Mouse (Mus musculus) brown adipose tissue, adult 24 weeks (tissue): ENCODE results near the gene Sema5a. TPM values are rescaled to one million over a fixed set of nuclear protein-coding genes. Genes with fewer than 3 reads are reported as not detected.

Source experiments
- H3K27ac ChIP-seq: fragments of 200-500 bp; replicated peaks from 2 replicates; pipeline ENCODE4 v1.5.1; 2012; ENCODE audit warnings: low read depth, mild to moderate bottlenecking, low read length
- H3K4me1 ChIP-seq: fragments of 200-500 bp; 2 replicates; pipeline ENCODE4 v1.6.1; 2012; ENCODE audit warnings: low read length, mixed read lengths; ENCODE audit not compliant: control insufficient read depth, insufficient read depth, insufficient read length
- H3K4me3 ChIP-seq: fragments of 200-500 bp; 2 replicates; pipeline ENCODE4 v1.5.1; 2012; ENCODE audit warnings: low read depth, mild to moderate bottlenecking, low read length, moderate library complexity; ENCODE audit not compliant: insufficient read depth
- polyA plus RNA-seq: library from polyadenylated mRNA; stranded (reverse); fragments of >200 nt; gene quantifications from 2 replicates; pipeline ENCODE4 v1.2.4, GENCODE M21; 2012; ENCODE audit not compliant: missing spikeins, insufficient read depth, insufficient read length

The Sema5a gene
- polyA plus RNA-seq, 1 experiment = 1.7 TPM

DNA sequence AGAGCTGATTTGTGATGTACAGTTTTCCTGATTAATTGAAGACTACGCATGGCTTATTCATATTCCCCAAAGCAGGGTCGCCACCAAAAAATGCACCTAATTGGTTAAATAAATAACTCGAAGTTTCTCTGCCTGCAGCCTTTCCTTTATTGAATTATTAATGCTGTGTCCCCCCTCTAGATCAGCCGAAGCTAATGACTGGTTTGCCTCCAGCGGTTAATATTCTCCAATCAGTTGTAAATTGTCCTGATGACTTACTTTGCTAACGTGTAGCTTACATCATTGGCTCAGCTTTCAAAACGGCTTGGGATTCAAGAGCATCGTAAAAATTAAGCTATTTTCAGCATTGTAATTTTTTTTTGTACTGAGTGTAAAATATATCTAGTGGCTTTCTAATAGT, 66.7 kb downstream of the Sema5a start:
- no peak overlapping the region for H3K4me3 ChIP-seq
- H3K27ac ChIP-seq = no peak overlapping the region
- no peaks in the 10 kb centered on the region for H3K4me1 ChIP-seq

DNA sequence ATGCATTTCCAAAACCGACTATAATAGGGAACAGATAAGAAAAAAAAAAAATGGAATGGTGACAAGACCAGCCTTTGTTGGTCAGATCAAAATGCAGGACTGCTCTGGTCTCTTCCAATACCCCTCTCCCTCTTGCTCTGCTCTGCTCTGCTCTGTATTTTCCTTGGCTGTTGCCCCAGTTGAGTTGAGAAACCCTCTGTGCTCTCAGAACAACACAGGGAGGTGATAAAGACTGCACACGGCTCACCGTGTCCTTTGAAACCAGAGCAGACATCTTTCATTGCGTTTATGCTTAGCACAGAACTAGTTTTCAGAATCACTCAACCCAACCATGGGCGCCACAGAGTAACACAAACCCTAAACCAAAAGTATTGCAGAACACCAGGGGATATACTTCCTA, 72.5 kb downstream of the Sema5a start:
- H3K27ac ChIP-seq = no peak overlapping the region
- no peaks in the 10 kb centered on the region for H3K4me1 ChIP-seq
- H3K4me3 ChIP-seq = no peak overlapping the region

DNA sequence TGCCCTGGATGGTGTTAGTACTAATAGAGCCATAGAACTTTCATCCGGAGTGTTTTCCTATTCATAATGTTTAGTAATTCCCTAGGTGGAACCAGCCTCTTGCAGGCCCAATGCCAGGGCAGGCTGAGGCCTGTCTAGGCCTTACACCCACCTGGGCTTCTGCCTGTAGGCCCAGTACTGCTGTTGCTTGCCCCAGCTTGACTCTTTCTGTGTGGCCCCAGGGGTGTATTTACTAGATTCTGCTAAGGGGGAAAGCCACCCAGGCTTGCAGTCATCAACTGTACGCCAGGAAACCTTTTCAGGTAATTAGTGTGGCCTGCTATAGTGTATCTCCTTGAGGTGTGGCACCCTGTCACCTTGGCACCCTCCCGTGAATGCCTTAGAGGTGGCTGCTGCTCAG, 76.1 kb downstream of the Sema5a start:
- Histone ChIP-seq H3K4me1 (peaks cover 2% of the 10 kb centered on the region; the same call in 1 of the 2 replicates), H3K4me3 (no peak overlapping the region), H3K27ac (no peak overlapping the region)

DNA sequence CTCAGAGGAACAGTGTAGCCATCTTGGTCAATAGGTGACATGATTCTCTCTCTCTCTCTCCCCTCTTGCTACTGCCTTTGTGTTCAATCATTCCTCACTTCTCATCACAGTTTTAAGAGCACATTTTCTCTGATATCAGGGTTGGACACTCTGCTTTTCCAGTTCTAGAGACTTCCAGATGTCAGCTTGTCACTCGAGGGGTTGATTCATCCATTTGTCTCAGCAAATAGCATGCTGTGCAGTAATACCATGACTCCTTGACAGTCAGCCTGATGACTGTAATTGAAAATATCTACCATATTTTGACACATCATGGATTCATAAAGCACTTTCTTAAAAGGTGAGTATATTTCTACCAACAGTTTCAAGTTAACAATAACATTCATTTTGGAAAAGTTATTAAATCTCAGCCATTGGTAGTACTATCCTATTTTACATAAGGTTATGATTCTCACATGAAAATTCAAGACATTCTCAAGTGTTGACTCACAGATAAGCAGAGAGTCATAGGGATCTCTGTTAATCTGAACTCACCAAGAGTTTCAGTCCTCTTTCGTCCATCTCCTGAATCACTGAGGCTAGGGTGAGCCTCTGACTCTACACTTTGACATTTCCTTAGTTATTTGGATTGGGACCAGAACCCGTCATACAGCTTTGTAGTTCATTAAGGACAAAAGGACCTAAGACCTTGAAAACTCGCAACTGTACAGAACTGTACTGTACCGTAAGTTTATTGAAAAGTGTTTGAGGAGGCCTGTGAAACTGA, 78.0 kb downstream of the Sema5a start:
- H3K27ac ChIP-seq = no peak overlapping the region
- peaks cover 2% of the 10 kb centered on the region; the same call in 1 of the 2 replicates for H3K4me1 ChIP-seq
- H3K4me3 ChIP-seq = no peak overlapping the region

DNA sequence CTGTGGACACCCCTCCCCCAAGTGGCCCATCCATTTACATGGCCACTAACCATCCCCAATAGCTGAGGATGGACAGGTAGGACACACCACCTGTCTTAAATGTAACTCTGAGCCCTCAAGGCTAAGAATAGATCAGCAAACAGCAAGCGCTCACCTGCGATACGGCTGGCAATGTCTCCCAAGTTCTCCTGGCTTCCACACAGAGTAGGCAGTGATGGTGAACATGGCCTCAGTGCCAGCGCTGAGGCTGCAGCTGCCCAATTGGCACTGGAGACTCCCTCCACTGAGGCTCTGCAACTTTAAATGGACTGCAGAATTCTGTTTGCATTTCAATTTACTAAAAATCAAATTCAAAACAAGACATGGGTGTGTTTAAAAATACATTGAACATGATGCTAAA, 78.6 kb downstream of the Sema5a start:
- Histone ChIP-seq H3K4me1 (peaks cover 2% of the 10 kb centered on the region; the same call in 1 of the 2 replicates), H3K4me3 (no peak overlapping the region), H3K27ac (no peak overlapping the region)

DNA sequence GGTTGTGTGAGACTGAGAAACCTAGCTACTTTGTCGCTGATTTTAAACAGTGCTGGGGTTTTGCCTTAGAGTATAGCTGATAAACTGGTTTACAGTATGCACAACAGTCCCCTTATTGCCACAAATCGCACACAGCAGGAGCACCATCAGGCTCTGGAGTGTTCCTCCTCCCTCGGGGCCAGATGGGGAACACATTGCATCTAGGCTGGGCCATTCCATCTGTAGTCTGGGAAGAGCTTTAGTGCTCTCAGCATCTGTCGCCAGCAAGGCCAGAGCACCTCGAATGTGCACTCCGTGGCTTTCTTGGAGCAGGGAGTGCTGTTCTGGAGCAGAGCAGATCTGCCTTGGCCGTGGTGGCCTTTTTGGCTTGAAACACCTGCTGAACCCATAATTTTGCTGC, 79.5 kb downstream of the Sema5a start:
- H3K4me3 ChIP-seq = no peak overlapping the region
- peaks cover 2% of the 10 kb centered on the region; the same call in 1 of the 2 replicates for H3K4me1 ChIP-seq
- H3K27ac ChIP-seq = no peak overlapping the region

DNA sequence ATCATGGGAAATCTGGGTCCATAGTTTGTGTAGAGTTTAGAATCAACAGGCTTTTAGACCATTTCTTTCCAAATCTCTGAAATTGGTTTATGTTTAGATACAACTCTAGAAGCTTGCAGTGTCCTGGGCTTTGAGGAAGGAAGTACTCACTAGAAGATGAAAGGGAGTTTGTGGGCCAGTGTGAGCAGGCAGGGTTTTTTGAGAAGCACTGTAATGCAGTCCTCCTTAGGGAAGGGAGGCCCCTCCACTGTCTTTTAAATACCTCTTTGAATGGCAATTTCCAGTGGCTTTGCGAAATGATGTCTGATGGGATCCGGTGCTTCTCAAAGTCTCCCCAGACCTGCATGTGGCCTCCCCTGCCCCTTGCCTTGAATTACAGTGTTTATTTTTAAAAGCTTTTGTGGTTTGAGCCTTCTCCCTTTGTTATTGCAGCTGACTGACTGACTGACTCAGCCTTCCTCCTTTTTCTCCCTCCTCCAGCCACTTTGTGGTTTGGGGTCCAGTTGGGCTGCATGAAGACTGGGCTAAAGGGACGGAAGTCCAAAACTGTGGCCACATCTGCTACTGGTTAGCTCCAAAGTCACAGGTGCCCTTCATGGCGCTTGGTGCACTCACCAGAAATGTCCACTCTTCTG, 83.9 kb downstream of the Sema5a start:
- Histone ChIP-seq H3K27ac (no peak overlapping the region), H3K4me3 (no peak overlapping the region)

DNA sequence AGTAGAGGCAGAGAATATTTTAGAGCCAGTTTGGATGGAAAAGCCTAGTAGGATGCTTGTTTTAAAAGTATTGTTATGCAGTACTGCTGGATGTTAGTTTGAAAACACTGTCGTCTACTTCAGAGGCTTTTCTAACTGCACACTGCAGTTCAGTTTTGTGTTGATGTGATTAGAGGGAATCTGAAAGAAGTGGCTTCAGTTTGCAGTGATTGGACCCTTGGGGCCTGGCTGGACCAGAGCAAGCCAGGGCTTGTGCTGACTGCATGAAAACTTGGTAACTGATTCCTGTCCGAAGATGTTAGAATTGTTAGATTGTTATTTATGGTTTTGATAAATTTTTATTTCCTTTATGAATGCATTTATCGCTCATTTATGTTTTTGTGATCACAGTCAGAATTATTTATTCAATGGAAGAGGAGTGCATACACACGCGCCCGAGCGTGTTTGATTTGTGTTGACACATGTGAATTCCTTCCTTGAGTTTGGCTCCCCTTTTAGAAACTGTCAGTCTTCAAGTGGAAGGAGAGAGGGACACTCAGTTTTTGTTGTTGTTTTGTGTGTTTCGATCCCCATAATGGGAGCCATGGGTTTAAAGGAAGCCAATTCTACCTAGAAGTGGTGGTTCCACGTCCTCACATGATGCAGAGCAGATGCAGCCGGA, 85.2 kb downstream of the Sema5a start:
- H3K4me3 ChIP-seq = no peak overlapping the region
- H3K27ac ChIP-seq = no peak overlapping the region
- no peaks in the 10 kb centered on the region for H3K4me1 ChIP-seq

More for the DNA sequence above, 83.9 kb downstream of the Sema5a start:
- peaks cover 2% of the 10 kb centered on the region; the same call in 1 of the 2 replicates for H3K4me1 ChIP-seq

DNA sequence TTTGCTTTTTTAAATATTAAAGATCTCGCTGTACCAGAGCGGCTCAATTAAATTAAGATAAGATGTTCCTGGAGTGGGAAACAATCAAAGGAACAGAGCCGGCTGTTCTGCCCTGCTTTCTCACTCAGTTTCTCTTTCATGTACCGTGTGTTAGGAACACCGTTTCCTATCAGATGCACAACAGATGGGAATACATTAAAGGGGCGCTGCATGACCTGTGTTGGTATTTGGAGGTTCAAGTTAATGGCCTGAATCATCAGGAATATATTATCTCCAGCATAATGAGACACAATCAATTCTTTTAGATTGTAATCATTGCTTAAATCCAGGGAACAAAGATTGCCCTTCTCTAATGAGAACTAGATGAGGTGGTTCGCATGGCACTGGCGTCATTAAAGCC, 85.8 kb downstream of the Sema5a start:
- Histone ChIP-seq H3K27ac (no peak overlapping the region), H3K4me1 (no peaks in the 10 kb centered on the region), H3K4me3 (no peak overlapping the region)

DNA sequence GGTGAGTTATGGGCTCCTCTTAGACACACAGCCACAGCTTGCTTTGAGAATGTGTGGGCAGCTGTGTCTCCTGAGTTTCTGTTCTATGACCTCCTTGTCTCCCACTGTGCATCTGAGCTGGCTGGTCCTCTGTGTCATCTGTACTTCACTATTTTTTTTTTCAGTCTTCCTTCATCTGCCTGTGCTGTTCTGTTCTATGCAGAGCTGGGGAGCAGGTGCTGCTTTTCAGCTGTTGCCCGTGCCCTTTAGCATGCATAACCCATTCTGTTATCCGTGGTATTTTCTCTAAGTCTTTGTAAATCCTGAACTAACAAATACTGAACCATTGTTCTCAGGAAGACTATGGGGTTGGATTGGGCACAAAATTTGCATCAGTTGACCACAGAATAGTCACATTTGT, 86.4 kb downstream of the Sema5a start:
- Histone ChIP-seq H3K27ac (no peak overlapping the region), H3K4me3 (no peak overlapping the region), H3K4me1 (no peaks in the 10 kb centered on the region)

DNA sequence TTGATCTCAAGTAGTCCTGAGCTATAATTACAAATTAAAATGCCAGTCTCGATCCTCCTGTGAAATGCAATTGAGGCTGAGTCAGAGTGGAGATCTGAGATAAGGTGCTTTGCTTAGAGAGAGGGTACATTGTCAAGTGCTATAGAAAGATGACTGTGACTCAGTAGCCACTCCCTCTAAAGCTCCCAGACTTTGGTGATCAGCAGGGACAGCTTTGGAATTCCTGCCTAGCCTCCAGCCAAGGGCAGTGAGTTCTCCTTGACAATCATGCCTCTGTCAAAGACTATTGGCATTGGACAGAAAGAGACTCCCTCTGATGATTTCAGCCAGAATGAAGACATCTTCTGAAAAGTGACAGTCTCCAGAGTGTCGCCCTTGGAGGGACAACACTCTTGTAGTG, 88.8 kb downstream of the Sema5a start:
- Histone ChIP-seq H3K4me3 (no peak overlapping the region), H3K4me1 (no peaks in the 10 kb centered on the region), H3K27ac (no peak overlapping the region)

DNA sequence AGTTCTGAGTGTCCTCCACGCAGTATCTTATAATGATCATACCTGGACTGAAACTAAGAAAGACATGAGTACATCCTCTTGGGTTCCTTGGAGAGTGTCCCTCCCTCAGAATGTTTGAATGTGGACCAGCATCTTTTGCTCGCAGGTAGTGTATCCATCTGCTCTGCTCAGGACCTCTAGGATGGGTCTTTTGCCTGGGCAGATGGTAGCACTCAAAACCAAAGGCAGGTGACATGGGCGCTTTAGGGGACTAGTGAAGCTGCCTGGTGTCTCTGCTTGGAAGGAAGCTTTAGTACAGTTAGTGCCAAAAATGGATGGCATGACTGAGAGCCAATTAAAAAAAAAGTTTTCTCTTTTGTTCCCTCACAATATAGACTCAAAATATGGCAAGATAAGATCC, 93.2 kb downstream of the Sema5a start:
- Histone ChIP-seq H3K27ac (no peak overlapping the region), H3K4me1 (peaks cover 6% of the 10 kb centered on the region; the same call in 1 of the 2 replicates)

DNA sequence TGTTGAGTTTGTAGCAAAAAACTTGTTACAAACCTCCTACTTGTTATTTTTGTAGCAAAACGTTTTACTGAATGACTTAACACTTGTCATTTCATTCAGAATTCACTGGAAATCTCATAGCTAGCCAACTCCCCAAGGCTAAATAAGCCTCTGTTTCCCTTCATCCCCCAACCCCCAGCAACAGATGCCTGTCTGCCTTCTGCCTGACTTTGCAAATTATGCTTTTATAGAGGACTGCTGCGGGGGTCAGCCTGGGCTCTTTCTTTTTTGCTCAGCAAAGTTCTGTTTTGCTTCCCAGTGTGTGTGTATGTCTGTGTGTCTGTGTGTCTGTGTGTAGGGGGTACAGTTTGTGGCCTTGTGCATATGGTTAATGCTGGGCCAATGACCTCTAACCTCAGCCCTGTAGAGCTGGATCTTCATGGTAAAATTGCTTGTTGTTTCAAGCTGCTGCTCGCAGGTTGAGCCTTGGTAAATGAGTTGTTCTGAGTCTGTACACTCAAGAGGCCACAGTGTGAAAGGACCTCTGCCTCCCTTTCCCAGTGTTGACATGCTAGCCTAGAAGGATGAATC, 94.2 kb downstream of the Sema5a start:
- Histone ChIP-seq H3K4me3 (no peak overlapping the region), H3K4me1 (peaks cover 6% of the 10 kb centered on the region; the same call in 1 of the 2 replicates), H3K27ac (peak overlapping the region; percentile 39; the same call in 1 of the 2 replicates)

More for the DNA sequence above, 93.2 kb downstream of the Sema5a start:
- no peak overlapping the region for H3K4me3 ChIP-seq

DNA sequence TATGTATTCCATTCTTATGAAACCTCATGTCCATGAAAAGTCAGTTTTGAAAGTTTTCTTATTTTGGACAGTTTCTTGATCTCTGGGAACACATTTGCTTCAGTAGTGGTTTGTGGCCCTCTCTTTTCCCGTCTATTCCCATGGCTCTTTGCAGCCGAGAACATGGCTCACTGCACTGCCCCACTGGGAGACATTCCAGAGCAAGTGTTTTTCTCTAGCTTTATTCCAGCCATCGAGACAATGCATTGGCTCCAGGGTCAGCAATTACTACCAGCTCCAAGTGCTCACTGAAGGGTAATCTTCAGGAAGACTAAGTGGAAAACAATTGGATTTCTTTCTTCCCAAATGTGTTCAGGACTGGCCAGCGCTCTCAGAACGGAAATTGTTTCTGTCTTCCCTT, 94.8 kb downstream of the Sema5a start:
- peaks cover 6% of the 10 kb centered on the region; the same call in 1 of the 2 replicates for H3K4me1 ChIP-seq
- no peak overlapping the region; the same call in 1 of the 2 replicates for H3K27ac ChIP-seq
- H3K4me3 ChIP-seq = no peak overlapping the region

DNA sequence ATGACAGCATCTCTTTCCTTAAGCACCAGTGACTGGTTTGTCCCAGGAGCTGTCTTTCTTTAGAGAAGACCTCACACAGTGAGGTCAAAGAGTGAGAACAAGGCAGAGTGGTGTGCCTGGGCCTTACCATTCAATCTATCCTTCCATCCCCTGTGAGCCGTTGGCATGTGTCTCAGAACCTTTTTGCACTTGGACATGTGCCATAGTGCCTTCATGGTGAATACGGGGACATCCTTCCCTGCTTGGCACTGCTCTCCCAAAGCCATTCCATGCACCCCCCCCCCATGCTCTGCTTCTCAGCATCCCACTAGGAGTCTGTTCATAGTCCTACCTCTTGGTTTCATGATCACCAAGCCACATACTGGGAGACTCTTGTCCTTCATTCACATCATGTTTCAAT, 96.8 kb downstream of the Sema5a start:
- Histone ChIP-seq H3K4me1 (peaks cover 6% of the 10 kb centered on the region; the same call in 1 of the 2 replicates), H3K27ac (no peak overlapping the region), H3K4me3 (no peak overlapping the region)
